Mouse (Mus musculus) neural tube, embryonic 11.5 days (tissue): ENCODE data around the gene Rfx2. TPM values are rescaled to one million over a fixed set of nuclear protein-coding genes. Genes with fewer than 3 reads are reported as not detected.

Experiments used
- ATAC-seq: fragments of 200-750 bp; cut with Nextera tagmentation; 2 replicates; pipeline ENCODE4 v1.8.0; 2017; ENCODE audit warnings: moderate number of reproducible peaks, mild to moderate bottlenecking, moderate TSS enrichment, moderate library complexity; ENCODE audit not compliant: insufficient read depth, low FRiP score, low TSS enrichment
- DNase-seq: peaks from one replicate; pipeline ENCODE4 v3.0.0-alpha.2; 2015; ENCODE audit warnings: low spot score
- H3K27ac ChIP-seq: fragments of 300-500 bp; sonication (generic); 2 replicates; pipeline ENCODE4 v1.5.1; 2014; ENCODE audit warnings: low read depth, mild to moderate bottlenecking, low read length
- H3K27me3 ChIP-seq: fragments of 300-500 bp; sonication (generic); 2 replicates; pipeline ENCODE4 v1.6.1; 2014; ENCODE audit warnings: mild to moderate bottlenecking, low read length, mixed read lengths; ENCODE audit not compliant: control insufficient read depth, insufficient read depth
- H3K36me3 ChIP-seq: fragments of 300-500 bp; sonication (generic); 2 replicates; pipeline ENCODE4 v1.6.1; 2014; ENCODE audit warnings: mild to moderate bottlenecking, low read length, moderate library complexity, mixed read lengths; ENCODE audit not compliant: control insufficient read depth, insufficient read depth
- H3K4me1 ChIP-seq: fragments of 300-500 bp; sonication (generic); 2 replicates; pipeline ENCODE4 v1.6.1; 2014; ENCODE audit warnings: low read length, mixed read lengths; ENCODE audit not compliant: control insufficient read depth, insufficient read depth
- H3K4me2 ChIP-seq: fragments of 300-500 bp; sonication (generic); 2 replicates; pipeline ENCODE4 v1.6.1; 2014; ENCODE audit warnings: low read depth, mild to moderate bottlenecking, moderate library complexity
- H3K4me3 ChIP-seq: fragments of 300-500 bp; sonication (generic); 2 replicates; pipeline ENCODE4 v1.5.1; 2014; ENCODE audit warnings: low read depth, low read length
- H3K9ac ChIP-seq: fragments of 300-500 bp; sonication (generic); 2 replicates; pipeline ENCODE4 v1.6.1; 2014; ENCODE audit warnings: mild to moderate bottlenecking, low read length
- H3K9me3 ChIP-seq: fragments of 300-500 bp; sonication (generic); 2 replicates; pipeline ENCODE4 v1.6.1; 2016; ENCODE audit warnings: low read length; ENCODE audit not compliant: control insufficient read depth
- WGBS: fragments of 180-500 bp; shearing (Covaris S2); extraction: QIAGEN DNeasy Blood & Tissue Kit; methylation state at CpG from one replicate; pipeline ENCODE4 v1.1.7; 2014; 5-methylcytosine and 5-hydroxymethylcytosine counted together
- polyA plus RNA-seq: library from polyadenylated mRNA; unstranded; fragments of >200 nt; fragmentation: Nextera tagmentation; extraction: Ambion mirVana; gene quantifications from 2 replicates; pipeline ENCODE4 v1.2.1, GENCODE M21; 2014

The Rfx2 gene
- polyA plus RNA-seq, 1 experiment from 2014 or later = 4.9 TPM

GRCm38 (mm10) chr17:56848785-56849184, 18.0 kb upstream of the Rfx2 start:
- 86% methylated on average over 5 of the region's 5 CpGs for WGBS
- ATAC-seq (no peak), DNase-seq (no peak)
- H3K4me1 ChIP-seq = no peaks in the 10 kb centered on the region
- no peak overlapping the region for H3K9ac ChIP-seq
- no peaks in the 10 kb centered on the region for H3K36me3 ChIP-seq
- no peaks in the 10 kb centered on the region for H3K9me3 ChIP-seq
- no peak overlapping the region for H3K4me2 ChIP-seq
- no peak overlapping the region for H3K4me3 ChIP-seq
- H3K27ac ChIP-seq = no peak overlapping the region
- no peaks in the 10 kb centered on the region for H3K27me3 ChIP-seq

GRCm38 (mm10) chr17:56843678-56844077, 12.9 kb upstream of the Rfx2 start:
- Histone ChIP-seq H3K36me3 (no peaks in the 10 kb centered on the region), H3K4me3 (no peak overlapping the region), H3K27ac (no peak overlapping the region), H3K9ac (no peak overlapping the region), H3K4me2 (no peak overlapping the region), H3K9me3 (no peaks in the 10 kb centered on the region), H3K4me1 (no peaks in the 10 kb centered on the region), H3K27me3 (no peaks in the 10 kb centered on the region)
- DNase-seq = no peak
- 90% methylated on average over 5 of the region's 5 CpGs for WGBS
- no peak for ATAC-seq

- no peak overlapping the region for H3K9ac ChIP-seq
- H3K27ac ChIP-seq = no peak overlapping the region
- H3K27me3 ChIP-seq = no peaks in the 10 kb centered on the region
- H3K4me1 ChIP-seq = no peaks in the 10 kb centered on the region
- H3K9me3 ChIP-seq = no peaks in the 10 kb centered on the region
- 81% methylated on average over 5 of the region's 5 CpGs for WGBS
- ATAC-seq = no peak
- no peak overlapping the region for H3K4me3 ChIP-seq
- no peak overlapping the region for H3K4me2 ChIP-seq
- DNase-seq = no peak
- no peaks in the 10 kb centered on the region for H3K36me3 ChIP-seq
Observed at GRCm38 (mm10) chr17:56842173-56842572, 11.4 kb upstream of the Rfx2 start.

- Histone ChIP-seq H3K4me3 (no peak overlapping the region), H3K27me3 (no peaks in the 10 kb centered on the region), H3K36me3 (no peaks in the 10 kb centered on the region), H3K9ac (no peak overlapping the region), H3K4me1 (no peaks in the 10 kb centered on the region), H3K9me3 (no peaks in the 10 kb centered on the region), H3K4me2 (no peak overlapping the region), H3K27ac (no peak overlapping the region)
- WGBS = 85% methylated on average over 7 of the region's 7 CpGs
- ATAC-seq (no peak), DNase-seq (no peak)
Observed at GRCm38 (mm10) chr17:56840524-56840923, 9.7 kb upstream of the Rfx2 start.

- Histone ChIP-seq H3K27ac (no peak overlapping the region), H3K9me3 (no peaks in the 10 kb centered on the region), H3K27me3 (no peaks in the 10 kb centered on the region), H3K9ac (no peak overlapping the region), H3K36me3 (no peaks in the 10 kb centered on the region), H3K4me1 (no peaks in the 10 kb centered on the region; the same call in 1 of the 2 replicates), H3K4me2 (no peak overlapping the region), H3K4me3 (no peak overlapping the region)
- WGBS = 90% methylated on average over 8 of the region's 8 CpGs
- ATAC-seq (no peak), DNase-seq (no peak)
Observed at GRCm38 (mm10) chr17:56836336-56836735, 5.5 kb upstream of the Rfx2 start.

- ATAC-seq = no peak
- Histone ChIP-seq H3K9me3 (no peaks in the 10 kb centered on the region), H3K4me3 (no peak overlapping the region), H3K27ac (no peak overlapping the region), H3K27me3 (peaks cover 12% of the 10 kb centered on the region), H3K4me2 (no peak overlapping the region), H3K9ac (no peak overlapping the region), H3K4me1 (peaks cover 7% of the 10 kb centered on the region), H3K36me3 (no peaks in the 10 kb centered on the region)
- WGBS = 95% methylated on average over 1 of the region's 1 CpGs
- DNase-seq = no peak
Observed at GRCm38 (mm10) chr17:56833381-56833780, 2.6 kb upstream of the Rfx2 start.

GRCm38 (mm10) chr17:56832918-56833317, 2.1 kb upstream of the Rfx2 start:
- no peak overlapping the region for H3K4me2 ChIP-seq
- no peak overlapping the region for H3K27ac ChIP-seq
- no peaks in the 10 kb centered on the region for H3K9me3 ChIP-seq
- H3K9ac ChIP-seq = no peak overlapping the region
- H3K36me3 ChIP-seq = no peaks in the 10 kb centered on the region
- H3K27me3 ChIP-seq = peaks cover 12% of the 10 kb centered on the region
- ATAC-seq = no peak
- WGBS = 100% methylated on average over 1 of the region's 1 CpGs
- DNase-seq = no peak
- H3K4me3 ChIP-seq = no peak overlapping the region
- peaks cover 7% of the 10 kb centered on the region for H3K4me1 ChIP-seq

GRCm38 (mm10) chr17:56831111-56831816, 451 bp upstream of the Rfx2 start:
- H3K4me2 ChIP-seq = peak overlapping the region; percentile 87
- H3K36me3 ChIP-seq = no peaks in the 10 kb centered on the region
- peak; percentile 98 for DNase-seq
- H3K27ac ChIP-seq = no peak overlapping the region
- H3K9ac ChIP-seq = peak overlapping the region; percentile 60
- whole genome bisulfite sequencing = 0% methylated on average over 39 of the region's 42 CpGs
- H3K4me3 ChIP-seq = peak overlapping the region; percentile 61
- ATAC-seq = peak; percentile 98
- H3K9me3 ChIP-seq = no peaks in the 10 kb centered on the region
- peaks cover 12% of the 10 kb centered on the region for H3K27me3 ChIP-seq
- H3K4me1 ChIP-seq = peaks cover 7% of the 10 kb centered on the region

- Histone ChIP-seq H3K9me3 (no peaks in the 10 kb centered on the region), H3K4me1 (peaks cover 7% of the 10 kb centered on the region), H3K9ac (peak overlapping the region; percentile 23), H3K27ac (no peak overlapping the region), H3K27me3 (peaks cover 12% of the 10 kb centered on the region), H3K36me3 (no peaks in the 10 kb centered on the region), H3K4me3 (peak overlapping the region; percentile 61), H3K4me2 (peak overlapping the region; percentile 87)
- WGBS = 0% methylated on average over 27 of the region's 27 CpGs
- DNase-seq (no peak), ATAC-seq (no peak)
Observed at GRCm38 (mm10) chr17:56829795-56830194, 1.0 kb downstream of the Rfx2 start.
